Mouse (Mus musculus): Measurements from ENCODE around the gene St6galnac3.

- TF ChIP-seq CTCF (IDR thresholded peaks at IDR 0.05; ENCODE audit: borderline replicate concordance, insufficient read depth, low read length) (no peak), POLR2A (IDR thresholded peaks at IDR 0.05; ENCODE audit: low read depth, low read length) (no peak)
Observed at GRCm38 (mm10) chr3:153421918-153422290, 303.1 kb downstream of the St6galnac3 start.

All from embryonic fibroblast, embryonic 13.5 days (primary cell).